Mouse (Mus musculus) bone marrow, adult 2 months (tissue): ENCODE data around the gene Vegfb.

Experiments
- CTCF ChIP-seq: fragments of 200-500 bp; IDR thresholded peaks from 2 replicates; pipeline ENCODE4 v1.5.1; 2011; ENCODE audit warnings: low read length, control low read depth; ENCODE audit not compliant: control insufficient read depth, insufficient read depth
- POLR2A ChIP-seq: fragments of 200-500 bp; IDR thresholded peaks from 2 replicates; pipeline ENCODE4 v1.6.1; 2011; ENCODE audit warnings: low read depth, mild to moderate bottlenecking, control low read depth, low read length, borderline replicate concordance; ENCODE audit not compliant: control insufficient read depth

DNA sequence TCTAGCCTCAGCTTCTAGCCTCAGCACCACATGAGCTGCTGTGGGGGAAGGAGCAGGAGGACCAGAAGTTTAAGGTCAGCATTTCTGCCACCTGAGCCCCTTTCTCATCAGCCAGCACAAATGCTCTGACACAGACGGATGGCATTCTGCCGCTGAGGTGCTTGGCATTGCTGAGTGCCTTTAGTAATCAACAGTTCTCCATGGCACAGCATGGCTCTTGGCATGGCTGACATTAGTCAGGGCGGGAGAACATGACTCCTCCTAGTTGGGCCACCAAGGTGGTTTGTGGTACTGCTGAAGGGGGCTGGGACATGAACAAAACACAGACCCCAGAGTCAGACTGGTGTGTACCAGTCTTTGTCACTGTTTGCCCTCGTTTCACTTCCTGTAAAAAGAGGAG, 39.3 kb downstream of the Vegfb start:
- no peak for TF ChIP-seq CTCF
- no peak for TF ChIP-seq POLR2A
